Mouse (Mus musculus): Measurements from ENCODE around the gene Map3k5. TPM values are rescaled to one million over a fixed set of nuclear protein-coding genes. Genes with fewer than 3 reads are reported as not detected.

Gene Map3k5
- total RNA-seq, 2 experiments from 2014 or later, result 8.6 to 15.2 TPM

GRCm38 (mm10) chr10:19938738-19939137, 4.5 kb downstream of the Map3k5 start:
- no peak for DNase-seq
- no peak for TF ChIP-seq CTCF (IDR thresholded peaks at IDR 0.05)
- Histone ChIP-seq H3K4me3 (no peak overlapping the region), H3K27ac (peak overlapping the region; percentile 80; the same call in 1 of the 2 replicates)
- intact Hi-C loops (cut with DNase I), result loop anchor here (10.0 kb wide), 1 partner anchor 66 kb away; no protein-coding TSS in a partner anchor

- DNase-seq, result no peak
- intact Hi-C loops (cut with DNase I), result loop anchor here (10.0 kb wide), 1 partner anchor 66 kb away; no protein-coding TSS in a partner anchor
- no peak for TF ChIP-seq CTCF (IDR thresholded peaks at IDR 0.05)
- Histone ChIP-seq H3K4me3 (peak overlapping the region; percentile 7; the same call in 1 of the 2 replicates), H3K27ac (peak overlapping the region; percentile 80)
These were observed 5.0 kb downstream of the Map3k5 start for GRCm38 (mm10) chr10:19939282-19939705.

GRCm38 (mm10) chr10:19940127-19940526, 5.9 kb downstream of the Map3k5 start:
- intact Hi-C loops (cut with DNase I), result no loop called here
- no peak for TF ChIP-seq CTCF (IDR thresholded peaks at IDR 0.05)
- Histone ChIP-seq H3K4me3 (no peak overlapping the region; the same call in 1 of the 2 replicates), H3K27ac (peak overlapping the region; percentile 80)
- DNase-seq, result no peak

- no peak for DNase-seq
- Histone ChIP-seq H3K4me3 (peak overlapping the region; percentile 41), H3K27ac (peak overlapping the region; percentile 80)
- no peak for TF ChIP-seq CTCF (IDR thresholded peaks at IDR 0.05)
- intact Hi-C loops (cut with DNase I), result no loop called here
These were observed 6.4 kb downstream of the Map3k5 start for GRCm38 (mm10) chr10:19940626-19941025.

- intact Hi-C loops (cut with DNase I), result no loop called here
- peak; percentile 18; the same call in 1 of the 2 replicates for TF ChIP-seq CTCF (IDR thresholded peaks at IDR 0.05)
- DNase-seq, result peak; percentile 83
- Histone ChIP-seq H3K4me3 (peak overlapping the region; percentile 41), H3K27ac (peak overlapping the region; percentile 80)
These were observed 6.8 kb downstream of the Map3k5 start for GRCm38 (mm10) chr10:19941063-19941462.

GRCm38 (mm10) chr10:19941914-19942313, 7.6 kb downstream of the Map3k5 start:
- no peak for DNase-seq

GRCm38 (mm10) chr10:19942621-19943020, 8.3 kb downstream of the Map3k5 start:
- no peak for DNase-seq
- no peak for TF ChIP-seq CTCF (IDR thresholded peaks at IDR 0.05)
- no peak overlapping the region for H3K27ac ChIP-seq
- no peak overlapping the region for H3K4me3 ChIP-seq
- intact Hi-C loops (cut with DNase I), result no loop called here

More at GRCm38 (mm10) chr10:19941914-19942313, 7.6 kb downstream of the Map3k5 start:
- intact Hi-C loops (cut with DNase I), result no loop called here
- H3K4me3 ChIP-seq, result no peak overlapping the region
- no peak for TF ChIP-seq CTCF (IDR thresholded peaks at IDR 0.05)
- H3K27ac ChIP-seq, result peak overlapping the region; percentile 80; the same call in 1 of the 2 replicates

- no peak overlapping the region for H3K27ac ChIP-seq
- TF ChIP-seq CTCF (IDR thresholded peaks at IDR 0.05), result no peak
- no peak for DNase-seq
- intact Hi-C loops (cut with DNase I), result no loop called here
- no peak overlapping the region for H3K4me3 ChIP-seq
These were observed 11.4 kb downstream of the Map3k5 start for GRCm38 (mm10) chr10:19945651-19946050.

- no peak for TF ChIP-seq CTCF (IDR thresholded peaks at IDR 0.05)
- intact Hi-C loops (cut with DNase I), result no loop called here
- Histone ChIP-seq H3K4me3 (no peak overlapping the region), H3K27ac (no peak overlapping the region)
- no peak for DNase-seq
These were observed 12.4 kb downstream of the Map3k5 start for GRCm38 (mm10) chr10:19946644-19947043.

GRCm38 (mm10) chr10:19947441-19947840, 13.2 kb downstream of the Map3k5 start:
- no peak for TF ChIP-seq CTCF (IDR thresholded peaks at IDR 0.05)
- Histone ChIP-seq H3K27ac (no peak overlapping the region), H3K4me3 (no peak overlapping the region)
- DNase-seq, result no peak
- intact Hi-C loops (cut with DNase I), result no loop called here

GRCm38 (mm10) chr10:19947901-19948300, 13.6 kb downstream of the Map3k5 start:
- no peak overlapping the region for H3K4me3 ChIP-seq
- H3K27ac ChIP-seq, result no peak overlapping the region
- intact Hi-C loops (cut with DNase I), result no loop called here
- DNase-seq, result no peak
- TF ChIP-seq CTCF (IDR thresholded peaks at IDR 0.05), result no peak

GRCm38 (mm10) chr10:19948381-19948780, 14.1 kb downstream of the Map3k5 start:
- no peak for DNase-seq
- Histone ChIP-seq H3K27ac (no peak overlapping the region), H3K4me3 (no peak overlapping the region)
- no peak for TF ChIP-seq CTCF (IDR thresholded peaks at IDR 0.05)
- intact Hi-C loops (cut with DNase I), result no loop called here

GRCm38 (mm10) chr10:19949106-19949505, 14.8 kb downstream of the Map3k5 start:
- no peak for TF ChIP-seq CTCF (IDR thresholded peaks at IDR 0.05)
- intact Hi-C loops (cut with DNase I), result no loop called here

More at GRCm38 (mm10) chr10:19949106-19949505, 14.8 kb downstream of the Map3k5 start:
- Histone ChIP-seq H3K27ac (no peak overlapping the region), H3K4me3 (no peak overlapping the region)
- no peak for DNase-seq

Measured in gastrocnemius, adult 2 months (tissue).